Mouse (Mus musculus) heart, embryonic 14.5 days (tissue): ENCODE data around the gene Atp2b2. TPM values are rescaled to one million over a fixed set of nuclear protein-coding genes. Genes with fewer than 3 reads are reported as not detected.

Source experiments
- ATAC-seq: fragments of 200-750 bp; cut with Nextera tagmentation; 2 replicates; pipeline ENCODE4 v1.8.0; 2017; ENCODE audit warnings: low read depth, moderate TSS enrichment; ENCODE audit not compliant: insufficient number of reproducible peaks, insufficient read depth, low FRiP score
- H3K27ac ChIP-seq, 2 experiments: fragments of 200-500 bp in 1 of 2; fragments of 300-500 bp in 1 of 2; sonication (generic) in 1 of 2; replicated peaks in 1 of 2; 2 replicates each; pipeline ENCODE4 v1.5.1; 2012 to 2014; ENCODE audit warnings: low read depth in 2 of 2, low read length in 2 of 2, control low read depth in 1 of 2, mild to moderate bottlenecking in 1 of 2, mixed read lengths in 1 of 2; ENCODE audit not compliant: control insufficient read depth in 1 of 2, insufficient read depth in 1 of 2
- H3K27me3 ChIP-seq: fragments of 300-500 bp; sonication (generic); 2 replicates; pipeline ENCODE4 v1.6.1; 2014; ENCODE audit warnings: mild to moderate bottlenecking, low read length, control low read depth; ENCODE audit not compliant: control insufficient read depth, insufficient read depth
- H3K36me3 ChIP-seq: fragments of 300-500 bp; sonication (generic); 2 replicates; pipeline ENCODE4 v1.6.1; 2014; ENCODE audit warnings: mild to moderate bottlenecking, control low read depth, low read length, mixed read lengths; ENCODE audit not compliant: control insufficient read depth, insufficient read depth
- H3K4me1 ChIP-seq, 2 experiments: fragments of 200-500 bp in 1 of 2; fragments of 300-500 bp in 1 of 2; sonication (generic) in 1 of 2; 2 replicates each; pipeline ENCODE4 v1.6.1; 2012 to 2014; ENCODE audit warnings: low read length in 2 of 2, control low read depth in 1 of 2, mixed read lengths in 1 of 2; ENCODE audit not compliant: control insufficient read depth in 2 of 2, insufficient read depth in 2 of 2
- H3K4me2 ChIP-seq: fragments of 300-500 bp; sonication (generic); 2 replicates; pipeline ENCODE4 v1.6.1; 2014; ENCODE audit warnings: mild to moderate bottlenecking, low read length
- H3K4me3 ChIP-seq, 2 experiments: fragments of 200-500 bp in 1 of 2; fragments of 300-500 bp in 1 of 2; sonication (generic) in 1 of 2; 2 replicates each; pipeline ENCODE4 v1.5.1; 2012 to 2014; ENCODE audit warnings: low read length in 2 of 2, mild to moderate bottlenecking in 2 of 2, control low read depth in 1 of 2, low read depth in 1 of 2, moderate library complexity in 1 of 2; ENCODE audit not compliant: control insufficient read depth in 1 of 2, insufficient read depth in 1 of 2
- H3K9ac ChIP-seq: fragments of 300-500 bp; sonication (generic); 2 replicates; pipeline ENCODE4 v1.6.1; 2014; ENCODE audit warnings: mild to moderate bottlenecking, low read length
- H3K9me3 ChIP-seq: fragments of 300-500 bp; sonication (generic); 2 replicates; pipeline ENCODE4 v1.6.1; 2016; ENCODE audit warnings: low read length, control low read depth; ENCODE audit not compliant: control insufficient read depth
- WGBS: fragments of 180-500 bp; shearing (Covaris S2); extraction: QIAGEN DNeasy Blood & Tissue Kit; methylation state at CpG from one replicate; pipeline ENCODE4 v1.1.7; 2014; 5-methylcytosine and 5-hydroxymethylcytosine counted together
- polyA plus RNA-seq: library from polyadenylated mRNA; unstranded; fragments of >200 nt; fragmentation: Nextera tagmentation; extraction: Ambion mirVana; gene quantifications from 2 replicates; pipeline ENCODE4 v1.2.1, GENCODE M21; 2014

The Atp2b2 gene
- polyA plus RNA-seq, 1 experiment from 2014 or later, result 0.18 TPM

DNA sequence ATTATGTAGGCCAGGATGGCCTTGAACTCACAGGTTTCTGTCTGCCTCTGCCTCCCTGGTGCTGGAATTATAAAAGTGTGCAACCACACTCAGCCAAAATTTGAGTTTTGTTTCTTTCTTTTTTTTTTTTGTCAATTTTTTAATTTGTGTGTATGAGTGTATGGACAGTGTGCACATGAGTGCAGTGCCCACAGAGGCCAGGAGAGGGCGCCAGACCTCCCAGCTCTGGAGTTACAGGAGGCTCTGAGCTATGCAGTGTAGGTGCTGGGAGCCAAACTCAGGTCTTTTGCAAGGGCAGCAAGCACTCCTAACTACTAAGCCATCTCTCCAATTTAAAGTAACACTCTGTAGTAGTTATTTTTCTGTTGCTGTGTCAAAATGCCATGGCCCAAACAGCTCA lies 52.4 kb downstream of the Atp2b2 start:
- no peak overlapping the region for H3K4me2 ChIP-seq
- 10% methylated on average over 1 of the region's 1 CpGs for WGBS
- no peaks in the 10 kb centered on the region for H3K9me3 ChIP-seq
- no peaks in the 10 kb centered on the region for H3K36me3 ChIP-seq
- H3K27ac ChIP-seq, result no peak overlapping the region
- H3K9ac ChIP-seq, result no peak overlapping the region
- ATAC-seq, result no peak
- H3K27me3 ChIP-seq, result no peaks in the 10 kb centered on the region
- H3K4me3 ChIP-seq, result no peak overlapping the region
- no peaks in the 10 kb centered on the region for H3K4me1 ChIP-seq

DNA sequence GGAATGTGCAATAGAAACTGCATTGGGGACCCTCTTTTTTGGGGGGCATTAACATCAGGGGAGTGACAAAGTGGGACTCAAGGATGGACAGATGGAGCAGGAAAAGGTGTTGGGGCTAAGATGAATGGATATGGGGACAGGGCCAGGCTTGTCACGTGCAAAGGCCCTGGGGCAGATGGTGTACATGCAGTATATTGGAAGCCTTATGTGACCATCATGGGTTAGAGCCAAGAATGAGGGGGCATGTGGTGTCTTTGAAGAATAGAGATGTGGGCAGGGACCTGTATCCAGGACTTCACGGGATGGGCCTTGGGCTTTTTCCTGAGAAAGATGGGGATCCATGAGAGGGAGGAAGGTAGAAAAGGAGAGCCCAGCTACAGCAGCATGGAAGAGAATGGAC lies 53.9 kb downstream of the Atp2b2 start:
- no peak for ATAC-seq
- no peak overlapping the region for H3K4me2 ChIP-seq
- 84% methylated on average over 2 of the region's 2 CpGs for WGBS
- H3K9ac ChIP-seq, result no peak overlapping the region
- no peaks in the 10 kb centered on the region for H3K27me3 ChIP-seq
- no peaks in the 10 kb centered on the region for H3K9me3 ChIP-seq
- no peaks in the 10 kb centered on the region for H3K36me3 ChIP-seq
- no peak overlapping the region for H3K27ac ChIP-seq
- no peak overlapping the region for H3K4me3 ChIP-seq
- H3K4me1 ChIP-seq, result no peaks in the 10 kb centered on the region

DNA sequence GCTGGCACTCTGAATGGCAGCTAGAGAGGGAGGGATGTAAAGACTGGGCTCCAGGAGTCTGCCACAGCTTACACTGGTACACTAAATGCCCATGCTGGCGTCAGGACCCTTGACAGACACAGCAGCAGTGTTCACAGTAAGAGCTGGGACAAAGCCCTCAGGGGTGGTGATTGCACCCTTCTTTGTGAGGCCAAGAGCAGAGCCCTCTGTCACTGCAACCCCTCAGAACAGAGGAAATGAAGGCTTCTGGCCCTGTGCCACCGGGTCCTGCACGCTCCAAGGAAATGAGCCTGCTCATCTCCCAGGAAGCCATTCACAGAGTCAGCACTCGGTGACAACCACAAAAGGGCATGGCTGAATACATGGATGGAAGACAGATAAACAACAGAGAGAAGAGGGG lies 55.7 kb downstream of the Atp2b2 start:
- no peak overlapping the region for H3K4me3 ChIP-seq
- no peak for ATAC-seq
- H3K27ac ChIP-seq, result no peak overlapping the region
- no peaks in the 10 kb centered on the region for H3K9me3 ChIP-seq
- no peaks in the 10 kb centered on the region for H3K36me3 ChIP-seq
- H3K4me2 ChIP-seq, result no peak overlapping the region
- WGBS, result 66% methylated on average over 4 of the region's 4 CpGs
- no peaks in the 10 kb centered on the region for H3K4me1 ChIP-seq
- no peaks in the 10 kb centered on the region for H3K27me3 ChIP-seq
- no peak overlapping the region for H3K9ac ChIP-seq

DNA sequence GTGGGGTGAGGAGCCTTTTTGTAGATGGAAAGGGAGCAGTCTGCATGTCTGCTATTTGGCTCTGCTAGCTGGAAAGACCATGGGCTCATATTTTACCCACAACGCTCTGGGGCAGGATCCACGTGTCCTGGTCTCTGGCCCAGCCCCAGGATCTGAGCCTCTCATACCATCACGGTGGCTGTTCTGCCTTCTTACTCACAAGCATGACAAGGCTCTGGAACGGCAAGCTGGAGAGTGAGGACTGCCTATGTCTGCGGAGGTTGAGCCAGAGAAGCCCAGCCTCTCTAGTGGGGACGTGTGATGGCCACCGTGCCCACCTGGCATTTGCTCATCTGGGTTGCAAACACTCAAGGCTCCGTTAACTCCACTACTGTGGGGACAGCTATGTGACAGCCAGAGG lies 63.7 kb downstream of the Atp2b2 start:
- H3K27me3 ChIP-seq, result peaks cover 5% of the 10 kb centered on the region; the same call in 1 of the 2 replicates
- no peaks in the 10 kb centered on the region for H3K9me3 ChIP-seq
- H3K36me3 ChIP-seq, result no peaks in the 10 kb centered on the region
- no peak overlapping the region for H3K4me3 ChIP-seq
- H3K4me2 ChIP-seq, result no peak overlapping the region
- WGBS, result 73% methylated on average over 8 of the region's 8 CpGs
- no peaks in the 10 kb centered on the region for H3K4me1 ChIP-seq
- H3K27ac ChIP-seq, result no peak overlapping the region
- ATAC-seq, result no peak
- no peak overlapping the region for H3K9ac ChIP-seq

DNA sequence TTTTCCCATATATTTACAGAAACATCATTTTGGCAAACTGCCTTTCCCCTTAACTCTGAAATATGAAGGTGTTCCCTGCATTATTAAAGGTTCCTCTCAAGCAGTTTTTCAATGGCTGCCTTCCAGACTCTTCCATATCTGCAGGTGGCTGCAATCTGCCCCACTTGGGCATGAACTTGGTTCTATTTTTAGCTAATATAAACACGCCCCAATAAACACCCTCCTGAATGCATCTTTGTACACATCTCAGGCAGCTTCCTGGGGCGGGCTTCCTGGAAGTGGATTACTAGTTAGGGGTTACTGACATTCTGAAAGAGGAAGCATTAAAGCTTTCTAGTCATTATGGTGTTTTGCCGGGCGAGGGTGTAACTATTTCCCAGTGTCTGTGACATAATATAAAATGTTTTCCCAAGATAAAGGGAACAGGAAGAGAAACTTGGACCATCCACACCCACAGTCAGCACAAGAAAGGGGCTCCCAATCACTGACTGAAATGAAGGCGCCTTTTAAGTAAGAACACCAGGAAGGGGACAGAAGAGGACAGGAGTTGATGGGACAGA lies 64.2 kb downstream of the Atp2b2 start:
- no peak overlapping the region for H3K4me3 ChIP-seq
- H3K36me3 ChIP-seq, result no peaks in the 10 kb centered on the region
- H3K9ac ChIP-seq, result no peak overlapping the region
- no peak overlapping the region for H3K4me2 ChIP-seq
- no peaks in the 10 kb centered on the region for H3K9me3 ChIP-seq
- WGBS, result 51% methylated on average over 5 of the region's 5 CpGs
- no peak overlapping the region for H3K27ac ChIP-seq
- peaks cover 5% of the 10 kb centered on the region; the same call in 1 of the 2 replicates for H3K27me3 ChIP-seq
- no peaks in the 10 kb centered on the region for H3K4me1 ChIP-seq
- no peak for ATAC-seq

DNA sequence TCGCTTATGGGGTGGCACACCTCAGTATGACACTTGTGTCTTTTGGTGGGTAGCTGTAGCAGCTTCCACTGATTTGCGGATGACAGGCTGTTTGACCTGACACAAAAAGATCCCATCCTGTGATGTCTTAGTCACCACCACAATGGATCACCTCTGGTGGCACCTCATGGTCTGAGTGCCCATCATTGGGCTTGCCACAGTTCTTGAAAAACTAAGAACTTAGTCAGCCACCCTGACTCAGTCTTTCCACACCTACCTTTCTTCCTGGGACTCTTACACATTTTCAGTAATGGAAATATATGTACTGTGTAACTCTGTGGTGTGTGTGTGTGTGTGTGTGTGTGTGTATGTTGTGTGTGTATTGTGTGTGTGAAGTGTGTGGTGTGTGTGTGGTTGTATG lies 71.5 kb downstream of the Atp2b2 start:
- no peak for ATAC-seq
- no peaks in the 10 kb centered on the region for H3K9me3 ChIP-seq
- H3K9ac ChIP-seq, result no peak overlapping the region
- WGBS, result 66% methylated on average over 2 of the region's 2 CpGs
- no peak overlapping the region for H3K4me3 ChIP-seq
- no peak overlapping the region for H3K27ac ChIP-seq
- no peaks in the 10 kb centered on the region for H3K4me1 ChIP-seq
- H3K4me2 ChIP-seq, result no peak overlapping the region
- peaks cover 5% of the 10 kb centered on the region; the same call in 1 of the 2 replicates for H3K27me3 ChIP-seq
- H3K36me3 ChIP-seq, result no peaks in the 10 kb centered on the region

DNA sequence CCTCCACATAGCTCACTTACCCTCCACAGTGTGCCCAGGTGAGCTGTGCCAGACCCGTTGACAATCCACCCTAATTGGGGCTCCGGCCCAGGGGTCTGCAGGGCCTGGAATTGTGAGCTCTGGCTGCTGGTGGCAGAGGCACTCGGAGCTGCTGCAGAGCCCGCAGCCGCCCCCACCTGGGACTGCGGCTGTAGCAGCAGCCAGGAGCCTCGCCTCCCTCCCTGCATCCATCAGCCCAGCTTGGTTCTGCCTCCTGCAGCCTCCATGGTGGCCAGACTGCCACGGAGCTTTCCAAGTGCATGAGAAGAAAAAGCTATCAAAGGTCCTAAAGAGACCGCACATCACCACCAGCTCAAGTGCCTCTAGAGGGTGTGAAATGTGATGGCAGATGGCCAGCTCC lies 71.9 kb downstream of the Atp2b2 start:
- no peak overlapping the region for H3K4me2 ChIP-seq
- no peak overlapping the region for H3K4me3 ChIP-seq
- H3K36me3 ChIP-seq, result no peaks in the 10 kb centered on the region
- ATAC-seq, result no peak
- no peaks in the 10 kb centered on the region for H3K4me1 ChIP-seq
- H3K27ac ChIP-seq, result no peak overlapping the region
- no peaks in the 10 kb centered on the region for H3K9me3 ChIP-seq
- H3K27me3 ChIP-seq, result peaks cover 5% of the 10 kb centered on the region; the same call in 1 of the 2 replicates
- 39% methylated on average over 9 of the region's 9 CpGs for WGBS
- no peak overlapping the region for H3K9ac ChIP-seq

DNA sequence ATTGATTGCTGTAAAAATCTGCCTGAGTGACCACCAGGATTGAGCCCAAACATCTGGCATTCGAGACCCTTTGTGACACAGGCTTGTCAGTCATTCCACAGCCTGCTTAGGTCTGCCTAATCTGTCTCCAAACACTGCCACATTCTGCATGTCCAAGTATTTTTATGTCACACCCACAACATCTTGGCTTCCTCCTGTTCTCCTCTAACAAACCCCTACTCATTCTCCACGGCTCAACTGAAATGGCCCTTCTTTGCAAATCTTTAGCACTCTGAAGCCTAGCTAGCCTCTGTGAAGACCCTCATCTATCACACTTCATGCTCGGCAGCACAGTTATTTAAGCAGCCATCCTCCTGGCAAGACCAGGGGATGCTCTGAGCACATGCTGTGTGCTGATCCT lies 72.7 kb downstream of the Atp2b2 start:
- H3K36me3 ChIP-seq, result no peaks in the 10 kb centered on the region
- H3K9me3 ChIP-seq, result no peaks in the 10 kb centered on the region
- H3K27ac ChIP-seq, result no peak overlapping the region
- H3K4me3 ChIP-seq, result no peak overlapping the region
- WGBS, result 48% methylated on average over 3 of the region's 3 CpGs
- peaks cover 5% of the 10 kb centered on the region; the same call in 1 of the 2 replicates for H3K27me3 ChIP-seq
- no peak overlapping the region for H3K9ac ChIP-seq
- H3K4me1 ChIP-seq, result no peaks in the 10 kb centered on the region
- no peak for ATAC-seq
- H3K4me2 ChIP-seq, result no peak overlapping the region
